Mouse (Mus musculus): ENCODE data around the gene Man1a.

Gene Man1a

DNA sequence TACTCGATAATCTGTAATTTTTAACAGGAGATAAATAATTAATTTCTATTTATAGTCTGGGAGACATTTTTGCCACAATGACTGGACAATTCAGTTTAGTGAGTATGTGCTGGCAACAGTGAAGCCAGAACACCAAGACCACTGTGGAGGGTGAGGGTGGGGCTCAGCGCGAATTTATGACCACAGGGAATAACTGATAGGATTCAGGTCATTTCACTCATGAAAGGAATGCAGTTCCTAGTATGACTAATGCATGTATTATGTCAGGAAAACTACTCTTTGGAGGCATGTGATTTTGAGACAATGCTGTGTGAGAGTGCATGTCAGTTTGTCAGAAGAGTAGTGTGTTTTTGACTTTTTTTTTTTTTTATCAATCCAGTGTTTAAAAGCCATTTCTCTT lies 10.9 kb upstream of the Man1a start:
- TF ChIP-seq NANOG (IDR thresholded peaks at IDR 0.05; ENCODE audit: borderline replicate concordance, low read length) (no peak), POU5F1 (IDR thresholded peaks at IDR 0.05; ENCODE audit: borderline replicate concordance, low read length) (no peak), CTCF (conservative IDR thresholded peaks at IDR 0.05; ENCODE audit: low read length) (no peak)
- Histone ChIP-seq H3K4me1 (replicated peaks; ENCODE audit: low read depth, low read length) (no peaks in the 10 kb centered on the region), H3K27me3 (ENCODE audit: insufficient read depth, low read length) (no peaks in the 10 kb centered on the region), H3K4me3 (replicated peaks; ENCODE audit: low read length) (no peak overlapping the region), H3K36me3 (ENCODE audit: insufficient read depth, low read length) (no peaks in the 10 kb centered on the region), H3K9me3 (ENCODE audit: low read length) (no peaks in the 10 kb centered on the region)

DNA sequence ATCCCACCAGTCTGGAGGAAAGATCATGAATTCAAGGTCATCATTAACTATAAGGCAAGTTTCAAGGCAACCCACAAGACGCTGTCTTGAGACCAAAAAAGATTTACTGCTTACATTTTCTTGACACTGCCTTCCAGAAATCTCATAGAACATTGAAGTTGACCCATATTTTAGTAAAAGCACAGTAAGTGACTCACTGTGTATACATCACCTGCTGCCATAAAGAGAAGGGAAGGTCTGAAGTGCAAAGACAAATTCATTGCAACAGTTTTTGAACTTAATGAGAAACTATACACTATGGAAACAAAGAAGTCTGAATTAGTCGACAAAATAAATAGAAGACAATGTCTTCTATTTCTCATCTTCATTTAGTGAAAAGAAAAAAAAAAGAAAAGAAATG lies 8.7 kb upstream of the Man1a start:
- no peaks in the 10 kb centered on the region for H3K27me3 ChIP-seq (ENCODE audit: insufficient read depth, low read length)
- TF ChIP-seq POU5F1 (IDR thresholded peaks at IDR 0.05; ENCODE audit: borderline replicate concordance, low read length): no peak
- TF ChIP-seq CTCF (conservative IDR thresholded peaks at IDR 0.05; ENCODE audit: low read length): no peak
- TF ChIP-seq NANOG (IDR thresholded peaks at IDR 0.05; ENCODE audit: borderline replicate concordance, low read length): no peak
- H3K4me1 ChIP-seq (replicated peaks; ENCODE audit: low read depth, low read length): no peaks in the 10 kb centered on the region

DNA sequence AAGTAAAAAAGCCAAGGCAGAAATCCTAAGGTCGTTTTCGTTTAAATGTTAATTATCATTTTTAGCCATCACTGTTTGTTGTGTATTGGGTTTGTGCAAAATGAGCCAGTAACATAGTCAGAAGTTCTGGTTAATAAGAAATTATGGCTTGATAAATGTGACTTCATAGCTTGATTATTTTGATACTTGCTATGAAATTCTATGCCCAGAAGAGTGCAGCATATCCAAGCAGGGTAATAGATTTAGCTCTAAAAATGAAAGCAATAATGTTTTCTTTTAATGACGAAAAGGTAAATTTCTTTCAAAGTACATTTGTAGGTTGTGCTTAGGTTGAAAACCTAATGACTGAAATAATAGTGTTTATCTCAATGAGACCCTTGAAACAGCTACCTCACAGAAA lies 596 bp upstream of the Man1a start:
- Histone ChIP-seq H3K27me3 (ENCODE audit: insufficient read depth, low read length) (peaks cover 47% of the 10 kb centered on the region), H3K4me3 (replicated peaks; ENCODE audit: low read length) (no peak overlapping the region), H3K4me1 (replicated peaks; ENCODE audit: low read depth, low read length) (peaks cover 17% of the 10 kb centered on the region), H3K9me3 (ENCODE audit: low read length) (no peaks in the 10 kb centered on the region), H3K36me3 (ENCODE audit: insufficient read depth, low read length) (0 out of 2 replicates have a peak, but pooled peaks cover 3% of the 10 kb centered on the region)
- TF ChIP-seq NANOG (IDR thresholded peaks at IDR 0.05; ENCODE audit: borderline replicate concordance, low read length) (no peak), CTCF (conservative IDR thresholded peaks at IDR 0.05; ENCODE audit: low read length) (no peak), POU5F1 (IDR thresholded peaks at IDR 0.05; ENCODE audit: borderline replicate concordance, low read length) (no peak)

More for the DNA sequence above, 8.7 kb upstream of the Man1a start:
- Histone ChIP-seq H3K9me3 (ENCODE audit: low read length) (no peaks in the 10 kb centered on the region), H3K4me3 (replicated peaks; ENCODE audit: low read length) (no peak overlapping the region), H3K36me3 (ENCODE audit: insufficient read depth, low read length) (no peaks in the 10 kb centered on the region)

DNA sequence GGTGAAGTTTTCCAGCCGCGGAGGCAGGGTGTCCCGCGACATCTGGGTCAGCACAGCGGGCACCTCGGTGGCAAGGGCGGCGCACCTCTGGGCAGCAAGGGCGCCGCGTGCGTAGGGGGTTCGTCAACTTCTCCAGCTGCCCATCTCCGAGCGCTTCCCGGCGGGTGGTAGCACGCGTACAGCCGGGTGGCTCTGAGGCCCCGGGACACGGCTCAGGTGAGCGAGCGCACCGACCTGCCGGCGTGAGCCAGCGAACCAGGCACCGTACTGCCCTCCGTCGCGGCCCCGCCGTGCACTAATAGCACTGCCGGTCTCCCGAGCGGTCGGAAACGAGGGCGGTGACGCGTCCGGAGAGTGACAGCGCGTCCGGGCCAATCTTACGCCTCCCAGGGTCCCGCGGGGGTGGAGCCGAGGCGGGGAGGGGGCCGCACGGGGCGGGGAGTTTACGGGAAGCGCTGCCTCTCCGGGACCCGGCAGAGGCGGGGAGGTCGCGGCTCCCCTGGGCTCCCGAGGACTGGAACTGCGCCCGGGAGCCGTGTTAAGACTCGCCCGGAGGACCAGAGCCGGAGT lies 883 bp downstream of the Man1a start:
- no peak for TF ChIP-seq CTCF (conservative IDR thresholded peaks at IDR 0.05; ENCODE audit: low read length)
- no peak for TF ChIP-seq POU5F1 (IDR thresholded peaks at IDR 0.05; ENCODE audit: borderline replicate concordance, low read length)
- TF ChIP-seq NANOG (IDR thresholded peaks at IDR 0.05; ENCODE audit: borderline replicate concordance, low read length): no peak
- H3K4me1 ChIP-seq (replicated peaks; ENCODE audit: low read depth, low read length): peaks cover 17% of the 10 kb centered on the region
- no peaks in the 10 kb centered on the region for H3K9me3 ChIP-seq (ENCODE audit: low read length)
- H3K36me3 ChIP-seq (ENCODE audit: insufficient read depth, low read length): 0 out of 2 replicates have a peak, but pooled peaks cover 3% of the 10 kb centered on the region
- H3K4me3 ChIP-seq (replicated peaks; ENCODE audit: low read length): peak overlapping the region; percentile 89
- H3K27me3 ChIP-seq (ENCODE audit: insufficient read depth, low read length): peaks cover 47% of the 10 kb centered on the region

DNA sequence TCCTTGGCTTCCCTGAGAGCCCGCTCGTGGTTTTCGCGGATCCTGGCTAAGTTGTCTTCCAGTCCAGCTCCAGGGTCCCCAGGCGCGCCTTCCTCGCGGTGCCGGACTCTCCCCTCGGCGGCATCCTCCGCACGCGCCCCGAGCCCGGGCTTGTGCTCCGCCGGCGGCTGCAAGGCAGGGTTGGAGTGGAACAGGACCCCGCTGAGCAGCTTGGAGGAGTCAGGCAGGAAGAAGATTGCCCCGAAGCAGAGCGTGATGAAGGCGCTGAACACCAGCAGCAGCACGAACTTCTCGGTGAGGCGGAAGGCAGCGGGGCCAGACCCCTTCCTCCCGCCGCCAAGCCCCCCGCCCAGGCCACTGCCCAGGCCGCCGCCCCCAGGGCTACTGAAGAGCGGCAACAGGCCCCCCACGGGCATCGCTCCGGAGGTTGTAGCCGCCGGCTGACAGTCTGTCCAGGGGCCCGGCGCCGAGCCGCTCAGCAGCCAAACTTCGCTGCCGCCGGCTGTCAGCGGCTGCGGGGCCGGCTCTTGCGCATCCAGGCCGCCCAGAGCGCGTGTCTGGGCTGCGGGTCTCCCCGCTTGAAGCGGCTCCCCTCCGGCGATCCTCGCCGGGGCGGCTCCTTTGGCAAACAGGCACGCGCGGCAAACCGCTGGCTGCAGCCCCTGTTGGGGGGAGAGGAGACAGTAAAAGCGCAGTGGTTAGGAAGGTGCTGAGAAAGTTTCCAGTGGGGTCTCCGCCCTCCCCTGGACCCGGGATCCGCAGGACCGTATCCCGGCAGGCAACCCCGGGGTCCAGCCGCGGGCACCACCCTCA lies 1.6 kb downstream of the Man1a start:
- Histone ChIP-seq H3K4me1 (replicated peaks; ENCODE audit: low read depth, low read length) (peaks cover 17% of the 10 kb centered on the region), H3K27me3 (ENCODE audit: insufficient read depth, low read length) (peaks cover 47% of the 10 kb centered on the region), H3K36me3 (ENCODE audit: insufficient read depth, low read length) (0 out of 2 replicates have a peak, but pooled peaks cover 3% of the 10 kb centered on the region), H3K4me3 (replicated peaks; ENCODE audit: low read length) (peak overlapping the region; percentile 89), H3K9me3 (ENCODE audit: low read length) (no peaks in the 10 kb centered on the region)
- TF ChIP-seq POU5F1 (IDR thresholded peaks at IDR 0.05; ENCODE audit: borderline replicate concordance, low read length) (no peak), CTCF (conservative IDR thresholded peaks at IDR 0.05; ENCODE audit: low read length) (no peak), NANOG (IDR thresholded peaks at IDR 0.05; ENCODE audit: borderline replicate concordance, low read length) (no peak)

DNA sequence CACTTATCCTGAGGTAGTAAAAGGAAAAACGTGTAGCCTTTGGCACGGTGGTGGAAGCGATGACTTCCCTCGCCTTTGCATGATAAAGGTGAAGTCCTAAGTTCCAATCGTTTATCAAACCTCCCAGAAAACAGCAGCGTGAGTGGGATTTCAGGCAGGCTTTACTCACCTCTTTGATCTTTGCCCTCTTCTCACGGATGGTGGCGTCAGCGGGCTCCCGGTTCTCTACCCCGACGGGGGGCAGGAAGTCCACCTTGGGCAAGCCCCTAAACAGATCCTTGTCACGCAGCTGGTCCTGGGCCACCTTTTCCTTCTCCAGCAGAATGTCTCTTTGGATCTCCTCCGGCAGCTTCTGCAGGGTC lies 2.2 kb downstream of the Man1a start:
- TF ChIP-seq NANOG (IDR thresholded peaks at IDR 0.05; ENCODE audit: borderline replicate concordance, low read length) (no peak), CTCF (conservative IDR thresholded peaks at IDR 0.05; ENCODE audit: low read length) (no peak), POU5F1 (IDR thresholded peaks at IDR 0.05; ENCODE audit: borderline replicate concordance, low read length) (peak; percentile 55; the same call in 1 of the 2 replicates)
- no peaks in the 10 kb centered on the region for H3K9me3 ChIP-seq (ENCODE audit: low read length)

DNA sequence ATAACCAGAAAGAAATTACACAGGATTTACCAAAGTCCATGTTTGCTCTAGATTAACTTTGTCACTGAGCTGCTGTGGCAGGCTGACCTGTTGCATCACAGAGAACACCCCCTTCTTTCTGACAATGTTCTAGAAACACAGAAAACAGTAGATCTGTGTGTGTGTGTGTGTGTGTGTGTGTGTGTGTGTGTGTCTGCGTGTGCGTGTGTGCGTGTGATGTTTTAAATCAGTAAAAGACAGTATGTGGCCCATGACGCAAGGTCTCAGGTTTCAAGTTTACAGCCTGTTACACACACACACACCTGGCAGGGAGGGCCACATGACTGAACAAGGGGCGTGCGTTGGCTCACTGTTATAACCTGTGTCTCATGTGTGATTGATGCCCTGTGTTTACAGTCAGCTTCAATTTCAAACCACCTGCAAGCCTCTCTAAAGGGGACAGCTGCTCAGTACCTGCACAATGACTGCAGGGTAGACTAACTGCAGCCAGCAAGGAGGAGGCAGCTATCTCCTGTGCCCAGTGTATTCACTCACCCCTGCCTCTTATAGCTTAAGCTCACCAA lies 2.7 kb downstream of the Man1a start:
- Histone ChIP-seq H3K36me3 (ENCODE audit: insufficient read depth, low read length) (0 out of 2 replicates have a peak, but pooled peaks cover 3% of the 10 kb centered on the region), H3K9me3 (ENCODE audit: low read length) (no peaks in the 10 kb centered on the region), H3K4me1 (replicated peaks; ENCODE audit: low read depth, low read length) (peaks cover 17% of the 10 kb centered on the region), H3K27me3 (ENCODE audit: insufficient read depth, low read length) (peaks cover 47% of the 10 kb centered on the region), H3K4me3 (replicated peaks; ENCODE audit: low read length) (peak overlapping the region; percentile 89)
- TF ChIP-seq CTCF (conservative IDR thresholded peaks at IDR 0.05; ENCODE audit: low read length) (no peak), POU5F1 (IDR thresholded peaks at IDR 0.05; ENCODE audit: borderline replicate concordance, low read length) (no peak), NANOG (IDR thresholded peaks at IDR 0.05; ENCODE audit: borderline replicate concordance, low read length) (no peak)

More for the DNA sequence above, 2.2 kb downstream of the Man1a start:
- H3K27me3 ChIP-seq (ENCODE audit: insufficient read depth, low read length): peaks cover 47% of the 10 kb centered on the region
- H3K36me3 ChIP-seq (ENCODE audit: insufficient read depth, low read length): 0 out of 2 replicates have a peak, but pooled peaks cover 3% of the 10 kb centered on the region
- peaks cover 17% of the 10 kb centered on the region for H3K4me1 ChIP-seq (replicated peaks; ENCODE audit: low read depth, low read length)
- peak overlapping the region; percentile 89 for H3K4me3 ChIP-seq (replicated peaks; ENCODE audit: low read length)

DNA sequence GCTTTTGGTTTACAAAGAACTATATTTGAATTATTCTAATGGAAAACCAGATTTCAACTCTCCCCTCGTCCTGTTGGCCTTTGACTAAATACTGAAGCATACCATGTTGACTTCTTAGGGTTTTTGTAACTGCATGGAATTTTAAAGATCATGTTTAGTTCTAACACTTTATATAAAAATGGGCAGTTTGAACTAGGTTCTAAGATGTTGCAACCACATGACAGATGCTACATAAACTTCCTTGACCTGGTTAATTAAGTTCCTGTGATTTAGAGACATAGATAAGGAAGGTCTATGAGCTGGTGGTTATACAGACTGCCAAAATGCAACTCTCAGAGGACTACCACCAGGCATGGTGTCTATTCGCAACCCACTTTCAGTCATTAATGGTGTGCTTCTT lies 4.1 kb downstream of the Man1a start:
- H3K4me3 ChIP-seq (replicated peaks; ENCODE audit: low read length): no peak overlapping the region
- peaks cover 42% of the 10 kb centered on the region for H3K27me3 ChIP-seq (ENCODE audit: insufficient read depth, low read length)
- H3K9me3 ChIP-seq (ENCODE audit: low read length): no peaks in the 10 kb centered on the region
- TF ChIP-seq NANOG (IDR thresholded peaks at IDR 0.05; ENCODE audit: borderline replicate concordance, low read length): no peak
- no peak for TF ChIP-seq CTCF (conservative IDR thresholded peaks at IDR 0.05; ENCODE audit: low read length)
- no peak for TF ChIP-seq POU5F1 (IDR thresholded peaks at IDR 0.05; ENCODE audit: borderline replicate concordance, low read length)
- peaks cover 17% of the 10 kb centered on the region for H3K4me1 ChIP-seq (replicated peaks; ENCODE audit: low read depth, low read length)
- 0 out of 2 replicates have a peak, but pooled peaks cover 3% of the 10 kb centered on the region for H3K36me3 ChIP-seq (ENCODE audit: insufficient read depth, low read length)
